Comparison of ENCODE assay signal across 8 mouse cellular contexts in genomic region chr7:25248018-25248647, GRCm38 (mm10). TPM values are rescaled to one million over a fixed set of nuclear protein-coding genes. Genes with fewer than 3 reads are reported as not detected.
DNase-seq lines count a peak whose midpoint lies in the region; ATAC-seq and TF ChIP-seq lines count a peak whose summit lies in the region.

No protein-coding gene starts in this region.

- TF ChIP-seq EP300 in liver, postnatal 0 days (IDR thresholded peaks at IDR 0.05; ENCODE audit: low read depth), result no peak

- peak; percentile 22; the same call in 1 of the 2 replicates for ATAC-seq in granulocyte monocyte progenitor cell, adult 5-6 weeks (replicated peaks; ENCODE audit: poor library complexity, severe bottlenecking)
- no peak for ATAC-seq in liver, postnatal 0 days

- DNase-seq in liver, adult 2 months (ENCODE audit: extremely low read depth, low read depth, low spot score), result no peak
- no peak for DNase-seq in liver
- DNase-seq in cerebellum, postnatal 25 days, result peak; percentile 52 to 60
- DNase-seq in kidney, postnatal 4 days, result peak; percentile 60 to 71
- DNase-seq in liver, postnatal 0 days, result peak; percentile 44
- peak; percentile 79 for DNase-seq in retina, postnatal 1 day
- no peak for DNase-seq in T-cell, adult 2 months (ENCODE audit: low spot score)

- H3K36me3 ChIP-seq in liver, adult 2 months (ENCODE audit: control insufficient read depth, insufficient read depth, low read length), result peaks cover 4% of the 10 kb centered on the region; the same call in 1 of the 2 replicates
- peaks cover 19% of the 10 kb centered on the region; the same call in 1 of the 2 replicates for H3K36me3 ChIP-seq in liver, postnatal 0 days (replicated peaks; ENCODE audit: insufficient read depth, low read length)

- peak overlapping the region; percentile 90 for H3K4me3 ChIP-seq in liver, adult 2 months (ENCODE audit: insufficient read depth, low read depth, low read length)
- H3K4me3 ChIP-seq in liver, postnatal 0 days (ENCODE audit: low read depth, low read length), result peak overlapping the region; percentile 74

- H3K4me2 ChIP-seq in liver, postnatal 0 days (ENCODE audit: low read depth, low read length), result peak overlapping the region; percentile 88

- H3K79me2 ChIP-seq in liver, adult 2 months (ENCODE audit: control insufficient read depth, insufficient read depth, low read length), result peaks cover 41% of the 10 kb centered on the region; the same call in 1 of the 2 replicates

- H3K27ac ChIP-seq in liver, adult 2 months (replicated peaks; ENCODE audit: insufficient read depth, low read depth, low read length), result peak overlapping the region; percentile 86
- peak overlapping the region; percentile 97 for H3K27ac ChIP-seq in liver, postnatal 0 days (ENCODE audit: low read depth)

- 12% methylated on average over 18 of the region's 18 CpGs for WGBS in liver, adult 2 months
- WGBS in liver, postnatal 0 days (ENCODE audit: insufficient replicate concordance), result 5% methylated on average over 18 of the region's 18 CpGs

- TF ChIP-seq POLR2A in liver, adult 2 months (IDR thresholded peaks at IDR 0.05; ENCODE audit: extremely low read depth, insufficient read depth, low read length), result no peak

- no peaks in the 10 kb centered on the region for H3K27me3 ChIP-seq in liver, adult 2 months (ENCODE audit: control insufficient read depth, insufficient read depth, low read length)
- no peaks in the 10 kb centered on the region for H3K27me3 ChIP-seq in liver, postnatal 0 days (ENCODE audit: insufficient read depth, low read length)

- peaks cover 12% of the 10 kb centered on the region for H3K4me1 ChIP-seq in liver, adult 2 months (ENCODE audit: control insufficient read depth, insufficient read depth, low read length)
- peaks cover 41% of the 10 kb centered on the region for H3K4me1 ChIP-seq in liver, postnatal 0 days (ENCODE audit: insufficient read depth)

- TF ChIP-seq CTCF in liver, adult 2 months (IDR thresholded peaks at IDR 0.05; ENCODE audit: low read depth, low read length), result no peak
- no peak for TF ChIP-seq CTCF in liver, postnatal 0 days (IDR thresholded peaks at IDR 0.05; ENCODE audit: low read depth)

- H3K9ac ChIP-seq in liver, adult 2 months (ENCODE audit: low read depth, low read length), result peak overlapping the region; percentile 93
- H3K9ac ChIP-seq in liver, postnatal 0 days (replicated peaks), result peak overlapping the region; percentile 91

- no peaks in the 10 kb centered on the region for H3K9me3 ChIP-seq in liver, postnatal 0 days (ENCODE audit: low read length)

RNA-seq across cellular contexts. Expression of gene Erf, which starts 2.4 kb away (rescaled TPM):
- total RNA-seq in liver, adult 2 months (2014; rRNA removed), result 7.4 and 8.8 TPM in 2 replicates
- polyA plus RNA-seq in liver, adult 2 months (2012; rRNA removed), result 23.3 and 27.0 TPM in 2 replicates
- total RNA-seq in granulocyte monocyte progenitor cell, adult 5-6 weeks (2014; fragmentation: Nextera tagmentation), result 10.5 and 10.7 TPM in 2 replicates
- 5.3 and 6.0 TPM in 2 replicates for total RNA-seq in granulocyte monocyte progenitor cell, adult 5-6 weeks (2017)
- polyA plus RNA-seq in liver, postnatal 0 days (2015; fragmentation: Nextera tagmentation; extraction: Ambion mirVana), result 4.6 and 5.2 TPM in 2 replicates

RNA-seq across cellular contexts. Expression of gene Gsk3a, which starts 10.5 kb away (rescaled TPM):
- 9.1 and 11.4 TPM in 2 replicates for total RNA-seq in liver, adult 2 months (2014; rRNA removed)
- polyA plus RNA-seq in liver, adult 2 months (2012; rRNA removed), result 69.3 and 74.5 TPM in 2 replicates
- total RNA-seq in granulocyte monocyte progenitor cell, adult 5-6 weeks (2014; fragmentation: Nextera tagmentation), result 76.4 and 110 TPM in 2 replicates
- 41.8 and 45.8 TPM in 2 replicates for total RNA-seq in granulocyte monocyte progenitor cell, adult 5-6 weeks (2017)
- 4.3 and 5.1 TPM in 2 replicates for polyA plus RNA-seq in liver, postnatal 0 days (2015; fragmentation: Nextera tagmentation; extraction: Ambion mirVana)

RNA-seq across cellular contexts. Expression of gene Cic, which starts 19.4 kb away (rescaled TPM):
- total RNA-seq in liver, adult 2 months (2014; rRNA removed), result 5.3 and 8.3 TPM in 2 replicates
- 18.3 and 23.3 TPM in 2 replicates for polyA plus RNA-seq in liver, adult 2 months (2012; rRNA removed)
- 130 and 136 TPM in 2 replicates for total RNA-seq in granulocyte monocyte progenitor cell, adult 5-6 weeks (2014; fragmentation: Nextera tagmentation)
- 25.1 and 31.3 TPM in 2 replicates for total RNA-seq in granulocyte monocyte progenitor cell, adult 5-6 weeks (2017)
- polyA plus RNA-seq in liver, postnatal 0 days (2015; fragmentation: Nextera tagmentation; extraction: Ambion mirVana), result 8.9 and 9.7 TPM in 2 replicates

RNA-seq across cellular contexts. Expression of gene Zfp526, which starts 26.9 kb away (rescaled TPM):
- 2.2 and 2.6 TPM in 2 replicates for total RNA-seq in liver, adult 2 months (2014; rRNA removed)
- polyA plus RNA-seq in liver, adult 2 months (2012; rRNA removed), result 3.4 and 4.7 TPM in 2 replicates
- total RNA-seq in granulocyte monocyte progenitor cell, adult 5-6 weeks (2014; fragmentation: Nextera tagmentation), result 9.8 and 10.0 TPM in 2 replicates
- 4.9 and 5.2 TPM in 2 replicates for total RNA-seq in granulocyte monocyte progenitor cell, adult 5-6 weeks (2017)
- 1.0 and 1.2 TPM in 2 replicates for polyA plus RNA-seq in liver, postnatal 0 days (2015; fragmentation: Nextera tagmentation; extraction: Ambion mirVana)

RNA-seq across cellular contexts. Expression of gene Dedd2, which starts 27.7 kb away (rescaled TPM):
- 20.2 and 24.6 TPM in 2 replicates for total RNA-seq in liver, adult 2 months (2014; rRNA removed)
- polyA plus RNA-seq in liver, adult 2 months (2012; rRNA removed), result 27.9 and 35.4 TPM in 2 replicates
- total RNA-seq in granulocyte monocyte progenitor cell, adult 5-6 weeks (2014; fragmentation: Nextera tagmentation), result 13.5 and 22.0 TPM in 2 replicates
- total RNA-seq in granulocyte monocyte progenitor cell, adult 5-6 weeks (2017), result 16.9 and 18.4 TPM in 2 replicates
- polyA plus RNA-seq in liver, postnatal 0 days (2015; fragmentation: Nextera tagmentation; extraction: Ambion mirVana), result 19.2 and 21.1 TPM in 2 replicates

Comparison
In these comparisons a context has a peak if more than half of its experiments do, and no peak if none do; other contexts are left out.
1. DNase-seq: peak in cerebellum, postnatal 25 days (2 of 2), kidney, postnatal 4 days (2 of 2), liver, postnatal 0 days (single experiment) and retina, postnatal 1 day (single experiment); none in liver, adult 2 months (single experiment), liver (single experiment) and T-cell, adult 2 months (single experiment).